Mouse (Mus musculus) stomach, postnatal 0 days (tissue): ENCODE measurements around the gene Nup50.

Experiments
- CTCF ChIP-seq: IDR thresholded peaks from 2 replicates; pipeline ENCODE4 v1.5.1; 2016; ENCODE audit warnings: antibody characterized with exemption, low read depth, mild to moderate bottlenecking, moderate library complexity
- EP300 ChIP-seq: optimal IDR thresholded peaks from 2 replicates; pipeline ENCODE3; 2016; ENCODE audit warnings: antibody characterized with exemption

- no peak for TF ChIP-seq CTCF
- no peak for TF ChIP-seq EP300
Measured at GRCm38 (mm10) chr15:84891246-84891645, 32.0 kb upstream of the Nup50 start.
